Mouse (Mus musculus) liver, embryonic 14.5 days (tissue): ENCODE results near the gene Hspa12b.

ENCODE experiments used
- CTCF ChIP-seq: IDR thresholded peaks from 2 replicates; pipeline ENCODE4 v1.5.1; 2016; ENCODE audit warnings: antibody characterized with exemption, low read depth, control low read depth
- EP300 ChIP-seq: IDR thresholded peaks from 2 replicates; pipeline ENCODE4 v1.6.1; 2016; ENCODE audit warnings: antibody characterized with exemption, low read depth

- no peak for TF ChIP-seq CTCF
- no peak for TF ChIP-seq EP300
Measured at GRCm38 (mm10) chr2:131145121-131145520, 18.0 kb downstream of the Hspa12b start.
